Mouse (Mus musculus): Measurements from ENCODE around the gene Olfr214.

DNA sequence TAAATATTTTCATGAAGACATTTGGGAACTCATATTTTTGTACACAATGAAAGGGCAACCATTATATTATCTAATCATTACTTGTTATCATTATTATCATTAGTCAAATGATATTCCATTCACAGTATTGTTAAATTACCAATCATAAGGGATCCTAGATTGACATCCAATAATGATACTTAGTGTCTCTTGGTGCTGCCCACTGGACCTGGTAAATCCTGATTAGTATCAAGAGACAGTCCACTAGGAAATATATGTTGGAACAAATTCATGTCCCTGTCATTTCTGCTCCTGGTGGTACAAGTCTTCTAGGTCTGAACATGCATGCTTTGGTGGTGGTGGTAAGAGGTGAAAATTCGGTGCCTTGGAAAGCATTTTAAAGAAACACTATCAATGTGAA is 15.9 kb upstream of the Olfr214 start, which contains the start of gene Olfr213:
- TF ChIP-seq POLR2A (IDR thresholded peaks at IDR 0.05; ENCODE audit: insufficient read length, low read depth) (no peak), USF1 (IDR thresholded peaks at IDR 0.05; ENCODE audit: low read depth) (no peak), MYOG (IDR thresholded peaks at IDR 0.05; ENCODE audit: control insufficient read depth in 1 of 3, insufficient read depth in 1 of 3, insufficient read length in 2 of 3, low read depth in 2 of 3) (no peak), REST (IDR thresholded peaks at IDR 0.05; ENCODE audit: insufficient read depth, insufficient read length) (no peak), MAX (IDR thresholded peaks at IDR 0.05; ENCODE audit: low read depth) (no peak)
